Mouse (Mus musculus) telencephalon, adult 2 months (tissue): Measurements from ENCODE around the gene Rad54l.
A peak's percentile ranks its signal among the peaks of the same experiment; 100 is the strongest.

ENCODE experiments used
- DNase-seq: peaks from one replicate; pipeline ENCODE4 v3.0.0-alpha.2; 2011; ENCODE audit warnings: low read depth, low spot score

Rad54l gene

DNA sequence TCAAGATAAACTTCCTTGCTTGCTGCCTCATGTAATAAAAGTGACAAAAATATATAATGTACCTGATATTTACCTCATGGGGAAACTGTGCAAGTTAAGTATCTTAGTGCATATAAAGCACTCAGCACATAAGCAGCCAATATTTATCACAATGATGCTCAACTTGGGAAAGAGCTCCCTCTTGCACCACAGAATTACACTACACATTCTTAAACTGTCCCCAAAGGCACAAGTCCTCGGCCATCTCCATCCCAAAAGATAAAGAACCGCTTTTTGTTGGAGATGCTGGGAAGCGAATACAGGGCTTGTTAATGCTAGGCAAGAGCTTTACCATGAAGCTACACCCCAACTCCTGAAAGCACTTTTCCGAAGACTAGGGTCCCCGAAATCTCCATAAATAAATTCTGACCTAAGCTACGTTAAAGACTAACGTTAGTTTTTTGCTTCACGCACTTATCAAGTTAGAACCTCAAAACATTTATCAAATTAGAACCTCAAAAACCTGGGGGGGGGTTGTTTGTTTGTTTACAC, 49.3 kb downstream of the Rad54l start:
- peak; percentile 43 for DNase-seq

- peak; percentile 18 for DNase-seq
Measured at GRCm38 (mm10) chr4:116073146-116073545, 50.3 kb downstream of the Rad54l start.

- no peak for DNase-seq
Measured at GRCm38 (mm10) chr4:116070116-116070515, 53.4 kb downstream of the Rad54l start.

DNA sequence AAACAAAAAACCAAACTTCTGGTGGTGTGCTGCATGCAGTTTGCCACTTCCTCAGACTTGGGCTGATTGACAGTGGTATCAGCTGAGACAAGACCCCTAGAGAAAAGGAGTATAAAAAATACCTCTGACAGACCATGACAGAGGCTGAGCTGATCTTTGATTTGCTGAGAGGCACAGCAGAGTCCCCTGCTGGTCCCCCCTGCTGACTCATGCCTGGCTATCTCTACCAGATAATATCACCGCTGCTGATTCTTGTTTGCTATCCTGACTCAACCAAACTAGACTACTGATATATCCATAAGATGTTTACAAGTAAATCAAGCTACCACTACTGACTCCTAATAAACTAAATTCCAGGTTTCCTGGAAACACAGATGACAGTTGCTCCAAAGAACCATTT, 59.6 kb downstream of the Rad54l start:
- no peak for DNase-seq

DNA sequence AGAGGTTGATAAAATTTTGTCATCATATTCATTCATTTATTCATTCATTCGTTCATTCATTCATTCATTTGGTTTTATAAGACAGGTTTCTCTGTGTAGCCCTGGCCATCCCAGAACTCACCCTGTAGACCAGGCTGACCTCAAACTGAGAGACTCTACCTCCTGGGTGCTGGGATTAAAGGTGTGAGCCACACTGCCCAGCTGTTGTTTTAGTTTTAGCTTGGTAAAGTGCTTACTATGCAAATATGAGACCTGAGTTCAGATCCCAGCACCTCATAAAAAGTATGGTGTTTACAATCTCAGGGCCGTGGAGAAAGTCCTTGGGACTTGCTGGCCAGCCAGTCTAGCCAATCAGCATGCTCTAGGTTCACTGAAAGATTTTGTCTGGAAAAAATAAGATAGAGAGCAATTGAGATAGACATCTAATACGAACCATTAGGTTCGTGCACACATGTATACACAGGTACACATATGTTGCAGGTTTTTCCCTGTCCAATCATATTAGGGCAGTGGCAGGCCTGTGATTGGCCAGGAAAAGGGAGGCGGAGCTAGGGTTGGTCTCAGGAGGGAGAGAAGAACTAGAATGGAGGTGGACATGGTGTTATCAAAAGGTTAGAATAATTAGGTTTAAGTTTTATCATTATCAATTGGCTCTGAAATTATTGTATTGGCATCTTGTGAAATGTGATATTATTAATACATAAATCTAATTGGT, 64.3 kb downstream of the Rad54l start:
- DNase-seq, result no peak

GRCm38 (mm10) chr4:116057559-116057958, 65.9 kb downstream of the Rad54l start:
- DNase-seq, result no peak

- peak; percentile 94 for DNase-seq
Measured at GRCm38 (mm10) chr4:116053399-116053961, 70.0 kb downstream of the Rad54l start, which contains the start of gene Nsun4. Gene Nsun4 (minus strand): TSS chr4:116053876.

- no peak for DNase-seq
Measured at GRCm38 (mm10) chr4:116052526-116053293, 70.8 kb downstream of the Rad54l start.

DNA sequence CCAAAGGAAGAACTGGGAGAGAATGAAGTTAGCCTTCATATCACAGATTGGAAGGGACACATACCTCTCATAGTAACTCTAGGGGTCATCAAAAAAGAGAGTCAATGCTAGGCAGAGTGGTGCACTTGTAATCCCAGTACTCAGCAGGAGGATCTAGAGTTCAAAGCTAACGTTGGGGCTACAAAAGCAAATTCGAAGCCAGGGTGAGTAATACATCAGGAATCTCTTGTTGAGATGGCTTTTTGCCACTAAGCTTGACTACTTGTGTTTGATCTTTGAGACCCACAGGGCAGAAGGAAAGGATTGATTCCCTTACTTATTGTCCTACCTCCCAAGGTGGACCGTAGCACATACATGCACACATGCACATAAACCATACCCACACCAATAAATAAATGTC, 74.3 kb downstream of the Rad54l start:
- no peak for DNase-seq

DNA sequence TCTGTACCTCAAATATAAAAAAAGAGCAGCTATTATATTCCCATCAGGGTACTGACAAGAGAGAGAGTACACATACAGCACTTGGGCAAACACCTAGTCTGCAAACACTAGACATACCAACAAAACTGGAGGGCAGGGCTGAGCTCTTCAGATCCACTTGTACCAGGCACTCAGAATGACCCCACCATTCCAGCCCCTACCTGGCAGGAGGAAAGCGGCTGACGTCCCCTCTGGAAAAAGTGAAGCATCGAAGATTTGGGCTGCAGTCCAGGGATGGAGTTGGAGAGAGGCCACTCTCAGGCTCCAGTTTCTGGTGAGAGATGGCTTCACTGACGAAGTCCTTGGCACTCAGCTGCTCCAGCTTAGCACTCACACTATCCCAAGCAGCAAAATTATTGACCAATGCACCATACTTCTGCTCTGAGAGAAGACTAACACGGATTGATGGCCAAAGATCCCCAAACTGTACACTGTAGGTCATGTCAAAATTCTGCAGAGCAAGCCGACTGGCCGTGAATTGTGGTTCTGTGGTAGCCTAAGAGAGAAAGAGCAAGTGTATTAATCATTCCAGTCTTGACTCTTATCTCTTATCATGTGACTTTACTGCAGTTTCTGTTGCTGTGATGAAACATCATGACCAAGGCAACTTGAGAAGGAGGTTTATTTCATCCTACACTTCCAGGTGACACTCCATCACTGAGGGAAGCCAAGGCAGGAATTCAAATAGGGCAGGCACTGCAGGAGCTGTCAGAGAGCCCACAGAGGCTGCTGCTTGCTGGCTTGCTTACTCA, 75.2 kb downstream of the Rad54l start:
- no peak for DNase-seq

GRCm38 (mm10) chr4:116047681-116048080, 75.8 kb downstream of the Rad54l start:
- DNase-seq, result no peak

DNA sequence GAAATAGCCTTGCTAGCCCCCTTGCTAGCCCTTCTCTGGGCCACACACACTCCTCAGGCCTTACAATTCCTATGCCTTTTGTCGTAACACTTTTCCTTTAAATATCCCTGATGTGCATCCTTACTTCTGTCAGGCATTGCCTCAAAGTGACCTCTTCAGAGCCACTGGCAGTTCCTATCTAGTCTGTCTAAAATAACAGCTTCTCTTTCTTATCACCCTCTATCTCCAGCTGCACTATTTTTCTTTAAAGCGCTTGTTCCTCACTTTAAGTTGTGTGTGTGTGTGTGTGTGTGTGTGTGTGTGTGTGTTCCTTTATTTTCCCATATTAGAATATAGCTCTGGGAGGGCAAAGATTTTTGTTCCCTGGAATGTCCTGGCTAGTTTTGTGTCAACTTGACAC, 76.9 kb downstream of the Rad54l start:
- no peak for DNase-seq
